Mouse (Mus musculus) forebrain, embryonic 12.5 days (tissue): ENCODE data around the gene Lag3. TPM values are rescaled to one million over a fixed set of nuclear protein-coding genes. Genes with fewer than 3 reads are reported as not detected.

Experiments used
- ATAC-seq: fragments of 200-750 bp; cut with Nextera tagmentation; 2 replicates; pipeline ENCODE4 v1.8.0; 2017; ENCODE audit warnings: moderate TSS enrichment; ENCODE audit not compliant: low FRiP score
- H3K27ac ChIP-seq: fragments of 300-500 bp; sonication (generic); 2 replicates; pipeline ENCODE4 v1.5.1; 2016; ENCODE audit warnings: mild to moderate bottlenecking
- H3K27me3 ChIP-seq: fragments of 300-500 bp; sonication (generic); 2 replicates; pipeline ENCODE4 v1.6.1; 2016; ENCODE audit warnings: mild to moderate bottlenecking
- H3K36me3 ChIP-seq: fragments of 300-500 bp; sonication (generic); replicated peaks from 2 replicates; pipeline ENCODE4 v1.6.1; 2016; ENCODE audit warnings: mild to moderate bottlenecking
- H3K4me1 ChIP-seq: fragments of 300-500 bp; sonication (generic); 2 replicates; pipeline ENCODE4 v1.6.1; 2016
- H3K4me2 ChIP-seq: fragments of 300-500 bp; sonication (generic); 2 replicates; pipeline ENCODE4 v1.6.1; 2016; ENCODE audit warnings: mild to moderate bottlenecking, moderate library complexity
- H3K4me3 ChIP-seq: fragments of 300-500 bp; sonication (generic); replicated peaks from 2 replicates; pipeline ENCODE4 v1.5.1; 2016; ENCODE audit warnings: mild to moderate bottlenecking
- H3K9ac ChIP-seq: fragments of 300-500 bp; sonication (generic); 2 replicates; pipeline ENCODE4 v1.6.1; 2016; ENCODE audit warnings: mild to moderate bottlenecking
- H3K9me3 ChIP-seq: fragments of 300-500 bp; sonication (generic); 2 replicates; pipeline ENCODE4 v1.6.1; 2016
- WGBS: fragments of 180-500 bp; shearing (Covaris S2); methylation state at CpG from one replicate; pipeline ENCODE4 v1.1.7; 2016; 5-methylcytosine and 5-hydroxymethylcytosine counted together
- polyA plus RNA-seq: library from polyadenylated mRNA; unstranded; fragments of >200 nt; fragmentation: Nextera tagmentation; extraction: Ambion mirVana; gene quantifications from 2 replicates; pipeline ENCODE4 v1.2.1, GENCODE M21; 2016

Gene Lag3
- polyA plus RNA-seq, 1 experiment from 2014 or later: 3.0 TPM

- no peak for ATAC-seq
- Histone ChIP-seq H3K27me3 (no peaks in the 10 kb centered on the region), H3K9ac (peak overlapping the region; percentile 100), H3K4me1 (peaks cover 67% of the 10 kb centered on the region), H3K9me3 (no peaks in the 10 kb centered on the region), H3K27ac (peak overlapping the region; percentile 100), H3K4me3 (peak overlapping the region; percentile 99), H3K4me2 (peak overlapping the region; percentile 100), H3K36me3 (peaks cover 18% of the 10 kb centered on the region)
- 1% methylated on average over 7 of the region's 7 CpGs for WGBS
These were observed 6.8 kb upstream of the Lag3 start for GRCm38 (mm10) chr6:124918331-124918690.

GRCm38 (mm10) chr6:124917518-124918330 is 6.2 kb upstream of the Lag3 start:
- peak overlapping the region; percentile 100 for H3K4me2 ChIP-seq
- H3K4me1 ChIP-seq: peaks cover 68% of the 10 kb centered on the region
- H3K36me3 ChIP-seq: peaks cover 24% of the 10 kb centered on the region
- under 1% methylated on average over 57 of the region's 89 CpGs for WGBS
- H3K27me3 ChIP-seq: no peaks in the 10 kb centered on the region
- no peaks in the 10 kb centered on the region for H3K9me3 ChIP-seq
- ATAC-seq: peak; percentile 76
- H3K9ac ChIP-seq: peak overlapping the region; percentile 100
- H3K4me3 ChIP-seq: peak overlapping the region; percentile 99
- H3K27ac ChIP-seq: peak overlapping the region; percentile 100

GRCm38 (mm10) chr6:124916695-124917517 is 5.4 kb upstream of the Lag3 start:
- ATAC-seq: peak; percentile 69

DNA sequence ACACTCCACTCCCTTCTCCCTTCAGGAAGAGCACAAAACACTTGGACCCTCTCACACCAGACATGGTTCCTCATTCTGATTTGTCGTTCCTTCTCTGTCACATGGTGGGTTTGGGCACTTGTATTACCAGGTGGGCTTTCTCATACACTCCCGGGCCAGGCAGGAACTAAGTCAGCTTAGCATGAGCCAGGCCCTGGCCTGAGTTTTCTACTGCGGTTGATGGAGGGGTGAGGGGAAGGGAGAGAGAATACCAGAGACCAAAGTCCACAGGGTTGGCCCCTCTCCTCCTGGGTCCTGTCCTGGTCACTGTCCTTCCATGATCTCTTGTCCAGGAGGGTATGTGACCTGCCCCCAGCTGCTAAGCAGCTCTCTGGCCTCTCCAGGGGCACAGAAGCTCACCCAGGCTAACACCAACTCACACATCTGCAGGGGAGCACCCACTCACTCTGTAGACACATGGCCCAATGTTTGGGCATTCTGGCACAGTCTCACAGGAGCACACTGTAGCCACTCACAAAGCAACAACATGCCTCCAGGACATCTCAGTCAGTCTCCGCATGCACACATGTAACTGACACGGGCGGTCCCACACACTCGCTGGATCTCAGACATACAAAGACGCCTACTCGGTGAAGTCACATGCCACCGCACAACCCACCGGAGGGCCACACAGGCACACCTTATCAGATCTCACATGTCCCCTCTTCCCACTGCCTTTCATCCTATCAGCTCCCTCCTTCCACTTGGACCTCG is 4.6 kb upstream of the Lag3 start:
- Histone ChIP-seq H3K9me3 (no peaks in the 10 kb centered on the region), H3K4me2 (peak overlapping the region; percentile 100), H3K36me3 (peaks cover 29% of the 10 kb centered on the region), H3K4me1 (peaks cover 67% of the 10 kb centered on the region), H3K27me3 (0 out of 2 replicates have a peak, but pooled peaks cover 5% of the 10 kb centered on the region), H3K27ac (peak overlapping the region; percentile 100), H3K4me3 (peak overlapping the region; percentile 99), H3K9ac (peak overlapping the region; percentile 100)
- no peak for ATAC-seq
- 4% methylated on average over 12 of the region's 12 CpGs for WGBS

More at GRCm38 (mm10) chr6:124916695-124917517, 5.4 kb upstream of the Lag3 start:
- H3K4me1 ChIP-seq: peaks cover 68% of the 10 kb centered on the region
- H3K9me3 ChIP-seq: no peaks in the 10 kb centered on the region
- peaks cover 29% of the 10 kb centered on the region for H3K36me3 ChIP-seq
- peak overlapping the region; percentile 100 for H3K9ac ChIP-seq
- H3K4me3 ChIP-seq: peak overlapping the region; percentile 99
- H3K27ac ChIP-seq: peak overlapping the region; percentile 100
- WGBS: under 1% methylated on average over 49 of the region's 67 CpGs
- H3K27me3 ChIP-seq: no peaks in the 10 kb centered on the region
- H3K4me2 ChIP-seq: peak overlapping the region; percentile 100

DNA sequence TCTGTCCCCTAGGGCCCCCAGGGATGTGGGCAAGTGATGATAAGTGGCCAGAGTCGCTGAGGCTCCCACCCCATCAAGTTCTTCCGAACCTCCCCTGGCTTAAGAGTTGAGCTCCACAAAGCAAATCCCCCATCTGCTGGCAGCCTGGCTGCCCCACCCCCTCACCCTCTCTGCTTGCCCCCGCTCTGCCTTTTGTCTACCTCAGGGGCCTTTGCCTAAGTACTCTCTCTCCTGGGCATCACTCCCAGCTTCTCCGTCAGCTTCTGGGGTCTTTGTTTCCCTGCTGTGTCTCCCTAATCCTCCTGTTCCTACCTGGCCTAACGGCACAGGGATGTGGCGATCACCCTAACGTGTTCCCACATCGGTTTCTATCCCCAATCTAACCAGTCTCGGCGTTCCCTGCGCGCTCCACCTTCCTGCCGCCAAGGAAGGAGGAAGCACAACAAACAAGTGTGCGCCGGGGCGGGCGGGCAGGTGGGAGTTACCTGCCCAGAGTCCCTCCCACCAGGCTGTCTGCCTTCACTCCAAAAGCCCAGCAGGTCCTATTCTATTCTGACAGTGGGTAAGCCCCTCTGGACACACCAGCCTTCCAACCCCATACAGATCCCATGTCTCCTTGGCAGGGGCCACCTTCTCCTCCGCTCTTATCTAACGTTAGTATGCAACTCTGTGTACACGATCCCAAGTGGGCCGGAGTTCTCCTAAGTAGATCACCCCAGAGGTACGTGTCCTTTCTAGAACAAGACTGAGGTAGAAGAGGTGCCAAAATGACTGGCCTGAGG is 3.8 kb upstream of the Lag3 start:
- Histone ChIP-seq H3K9ac (peak overlapping the region; percentile 100), H3K4me1 (peaks cover 67% of the 10 kb centered on the region), H3K36me3 (peaks cover 29% of the 10 kb centered on the region), H3K27ac (peak overlapping the region; percentile 100), H3K4me2 (peak overlapping the region; percentile 100), H3K4me3 (peak overlapping the region; percentile 99), H3K27me3 (peaks cover 13% of the 10 kb centered on the region), H3K9me3 (no peaks in the 10 kb centered on the region)
- no peak for ATAC-seq
- 5% methylated on average over 22 of the region's 22 CpGs for WGBS

GRCm38 (mm10) chr6:124914511-124914910 is 3.0 kb upstream of the Lag3 start:
- H3K4me3 ChIP-seq: peak overlapping the region; percentile 99; the same call in 1 of the 2 replicates
- H3K4me2 ChIP-seq: peak overlapping the region; percentile 100
- peaks cover 29% of the 10 kb centered on the region for H3K36me3 ChIP-seq
- peak overlapping the region; percentile 100 for H3K27ac ChIP-seq
- peaks cover 68% of the 10 kb centered on the region for H3K4me1 ChIP-seq
- peaks cover 21% of the 10 kb centered on the region for H3K27me3 ChIP-seq
- peak overlapping the region; percentile 100 for H3K9ac ChIP-seq
- no peaks in the 10 kb centered on the region for H3K9me3 ChIP-seq
- 82% methylated on average over 7 of the region's 7 CpGs for WGBS
- ATAC-seq: no peak

- 71% methylated on average over 14 of the region's 14 CpGs for WGBS
- Histone ChIP-seq H3K9me3 (no peaks in the 10 kb centered on the region), H3K4me1 (peaks cover 61% of the 10 kb centered on the region), H3K36me3 (peaks cover 29% of the 10 kb centered on the region), H3K9ac (no peak overlapping the region), H3K4me3 (no peak overlapping the region), H3K4me2 (no peak overlapping the region), H3K27me3 (peaks cover 26% of the 10 kb centered on the region), H3K27ac (peak overlapping the region; percentile 100)
- ATAC-seq: no peak
These were observed 2.3 kb upstream of the Lag3 start for GRCm38 (mm10) chr6:124913721-124914285.

DNA sequence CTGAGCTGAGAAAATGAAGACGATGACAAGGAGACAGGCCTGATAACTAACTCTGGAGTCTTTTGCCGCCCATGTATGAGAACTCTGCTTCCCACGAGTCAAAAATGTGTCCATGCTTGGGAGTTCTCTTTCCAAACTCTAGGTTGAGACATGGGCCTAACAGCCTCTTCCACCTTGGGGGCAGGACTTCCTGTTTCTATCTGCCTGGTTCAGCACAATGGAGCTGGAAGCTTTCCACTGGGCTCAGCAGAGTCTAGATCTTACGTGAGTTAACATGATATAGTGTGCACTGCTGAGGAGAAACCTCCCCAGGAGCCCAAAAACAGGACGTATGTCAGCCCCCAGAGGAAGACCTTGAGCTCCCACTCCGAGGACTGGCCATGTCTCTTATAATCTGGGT is 1.7 kb upstream of the Lag3 start:
- H3K27ac ChIP-seq: no peak overlapping the region
- 76% methylated on average over 6 of the region's 6 CpGs for WGBS
- no peak overlapping the region for H3K9ac ChIP-seq

DNA sequence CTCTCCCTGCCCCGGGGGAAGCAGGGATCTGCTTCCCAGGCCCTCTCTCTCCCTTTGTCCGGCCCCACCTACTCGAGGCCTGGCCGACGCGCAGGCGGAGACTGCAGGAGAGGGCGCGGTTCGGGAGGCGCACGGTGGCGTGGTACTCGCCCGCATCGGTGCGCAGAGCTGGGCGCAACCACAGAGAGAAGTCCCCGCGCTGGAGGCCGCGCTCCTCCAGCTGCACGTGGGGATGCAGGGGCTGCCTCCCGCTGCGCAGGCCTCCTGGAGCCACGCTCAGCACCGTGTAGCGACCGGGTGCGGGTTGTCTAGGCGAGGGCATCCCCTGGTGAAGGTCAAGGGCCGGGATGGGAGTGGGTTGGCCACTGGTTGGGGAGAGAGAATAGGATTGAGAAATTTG is 1.5 kb downstream of the Lag3 start:
- no peak overlapping the region for H3K27ac ChIP-seq
- peaks cover 32% of the 10 kb centered on the region for H3K27me3 ChIP-seq
- H3K4me2 ChIP-seq: peak overlapping the region; percentile 43
- ATAC-seq: peak; percentile 15; the same call in 1 of the 2 replicates
- peak overlapping the region; percentile 16; the same call in 1 of the 2 replicates for H3K4me3 ChIP-seq
- 3% methylated on average over 32 of the region's 32 CpGs for WGBS
- H3K9ac ChIP-seq: peak overlapping the region; percentile 44; the same call in 1 of the 2 replicates
- peaks cover 43% of the 10 kb centered on the region for H3K4me1 ChIP-seq
- peaks cover 28% of the 10 kb centered on the region for H3K36me3 ChIP-seq
- no peaks in the 10 kb centered on the region for H3K9me3 ChIP-seq

More for the DNA sequence above, 1.7 kb upstream of the Lag3 start:
- Histone ChIP-seq H3K9me3 (no peaks in the 10 kb centered on the region), H3K36me3 (peaks cover 29% of the 10 kb centered on the region), H3K4me3 (no peak overlapping the region), H3K27me3 (peaks cover 30% of the 10 kb centered on the region), H3K4me2 (no peak overlapping the region), H3K4me1 (peaks cover 55% of the 10 kb centered on the region)
- no peak for ATAC-seq

GRCm38 (mm10) chr6:124907767-124908166 is 3.7 kb downstream of the Lag3 start:
- peaks cover 45% of the 10 kb centered on the region for H3K4me1 ChIP-seq
- H3K4me2 ChIP-seq: no peak overlapping the region
- no peak overlapping the region for H3K4me3 ChIP-seq
- H3K27me3 ChIP-seq: peaks cover 32% of the 10 kb centered on the region
- ATAC-seq: no peak
- H3K9ac ChIP-seq: no peak overlapping the region
- peaks cover 5% of the 10 kb centered on the region for H3K36me3 ChIP-seq
- WGBS: 85% methylated on average over 1 of the region's 1 CpGs
- H3K27ac ChIP-seq: no peak overlapping the region
- no peaks in the 10 kb centered on the region for H3K9me3 ChIP-seq
